Mouse (Mus musculus): ENCODE results near the gene Zbtb9.

The Zbtb9 gene

GRCm38 (mm10) chr17:26947231-26948100, 25.5 kb upstream of the Zbtb9 start:
- no peak for DNase-seq (ENCODE audit: low spot score)

- peak; percentile 66 for DNase-seq (ENCODE audit: low spot score)
Measured at GRCm38 (mm10) chr17:26948316-26949050, 24.5 kb upstream of the Zbtb9 start.

DNA sequence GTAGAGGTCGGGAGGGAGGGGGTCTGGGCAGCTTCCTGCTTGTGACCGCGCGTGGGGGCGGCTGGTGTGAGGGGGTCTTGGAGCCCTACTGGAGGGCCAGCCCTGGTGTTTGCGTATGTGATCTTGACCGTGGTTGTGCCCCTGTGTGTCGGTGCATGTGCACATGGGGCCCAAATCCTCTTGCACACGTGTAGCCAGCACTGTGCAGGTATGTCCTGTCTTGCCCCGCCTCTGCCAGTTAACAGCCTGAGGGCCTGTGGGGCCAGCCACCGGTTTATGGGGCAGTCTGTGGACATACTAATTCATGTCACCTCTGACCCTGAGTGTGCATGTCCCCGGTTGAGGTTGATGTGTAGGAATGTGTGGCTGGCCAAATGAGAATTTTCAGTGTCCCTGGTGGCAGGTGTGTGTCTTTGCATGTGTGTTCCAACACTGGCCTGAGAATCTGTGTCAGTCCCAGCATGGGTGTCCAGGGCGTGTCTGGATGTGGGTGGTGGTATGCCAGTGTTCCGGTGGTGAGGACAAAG, 23.9 kb upstream of the Zbtb9 start:
- DNase-seq (ENCODE audit: low spot score): no peak

- DNase-seq (ENCODE audit: low spot score): no peak
Measured at GRCm38 (mm10) chr17:26949866-26950265, 23.1 kb upstream of the Zbtb9 start.

- no peak for DNase-seq (ENCODE audit: low spot score)
Measured at GRCm38 (mm10) chr17:26950560-26951288, 22.2 kb upstream of the Zbtb9 start.

DNA sequence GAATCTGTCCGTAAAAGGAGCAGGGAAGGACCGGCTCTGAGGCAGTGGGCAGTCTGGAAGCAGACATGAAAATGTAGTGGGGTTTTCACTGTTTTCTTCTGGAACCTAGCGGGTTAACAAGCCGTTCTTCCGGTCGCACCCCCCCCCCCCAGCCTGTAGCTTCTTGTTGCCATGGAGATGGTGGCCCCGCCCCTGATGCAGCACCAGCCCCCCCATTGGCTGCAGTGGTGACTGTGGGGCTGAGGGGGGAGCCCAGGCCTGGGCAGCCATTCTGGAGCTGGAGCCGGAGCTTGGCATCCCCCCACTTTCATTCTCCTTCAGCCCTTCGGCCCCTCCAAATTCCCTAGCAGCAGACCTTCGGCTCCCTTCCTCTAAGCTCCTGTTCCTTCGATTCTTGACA, 21.6 kb upstream of the Zbtb9 start:
- peak; percentile 80 for DNase-seq (ENCODE audit: low spot score)

GRCm38 (mm10) chr17:26951952-26952877, 20.8 kb upstream of the Zbtb9 start:
- DNase-seq (ENCODE audit: low spot score): no peak

DNA sequence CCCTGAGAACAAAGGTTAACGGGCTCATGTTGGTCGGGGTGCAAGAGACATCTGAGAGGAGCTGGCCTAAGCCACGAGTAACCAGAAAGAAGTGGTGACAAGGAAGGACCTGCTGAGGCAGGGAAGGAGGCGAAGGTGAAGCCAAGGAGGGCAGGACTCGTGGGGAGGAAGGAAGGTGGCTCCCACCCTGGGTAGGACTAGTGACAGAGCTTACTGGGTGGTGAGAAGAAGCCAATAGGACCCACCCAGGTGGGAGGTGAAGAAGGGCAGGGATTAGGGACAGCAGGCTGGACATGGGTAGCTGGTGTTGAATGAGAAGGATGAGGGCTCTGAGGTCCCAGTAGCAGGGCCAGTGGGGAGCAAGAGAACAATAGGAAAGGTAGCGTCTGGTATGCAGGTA, 19.8 kb upstream of the Zbtb9 start:
- DNase-seq (ENCODE audit: low spot score): no peak

GRCm38 (mm10) chr17:26953726-26954125, 19.2 kb upstream of the Zbtb9 start:
- no peak for DNase-seq (ENCODE audit: low spot score)

DNA sequence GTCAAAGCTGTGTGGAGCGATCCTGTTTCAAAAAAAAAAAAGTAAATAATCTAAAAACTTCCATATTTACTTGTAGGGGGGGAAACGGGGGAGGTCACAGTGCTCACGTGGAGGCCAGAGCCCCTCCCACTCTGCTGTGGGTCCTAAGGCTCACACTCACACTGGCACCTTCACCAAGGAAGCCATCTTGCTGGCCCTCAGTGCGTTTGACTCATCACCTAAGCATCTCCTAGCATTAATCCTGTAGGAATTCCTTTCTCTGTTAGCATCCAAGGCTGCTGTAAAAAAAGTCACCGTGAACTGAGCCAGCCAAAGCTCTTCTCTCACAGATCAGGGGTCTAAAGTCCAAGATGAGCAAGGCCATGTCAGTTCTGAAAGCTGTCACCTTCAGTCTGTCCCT, 16.7 kb upstream of the Zbtb9 start:
- no peak for DNase-seq (ENCODE audit: low spot score)

GRCm38 (mm10) chr17:26956895-26957294, 16.1 kb upstream of the Zbtb9 start:
- DNase-seq (ENCODE audit: low spot score): no peak

GRCm38 (mm10) chr17:26957872-26958271, 15.1 kb upstream of the Zbtb9 start:
- no peak for DNase-seq (ENCODE audit: low spot score)

GRCm38 (mm10) chr17:26958880-26959279, 14.1 kb upstream of the Zbtb9 start:
- DNase-seq (ENCODE audit: low spot score): no peak

- no peak for DNase-seq (ENCODE audit: low spot score)
Measured at GRCm38 (mm10) chr17:26959815-26960214, 13.2 kb upstream of the Zbtb9 start.

GRCm38 (mm10) chr17:26961572-26962240, 11.3 kb upstream of the Zbtb9 start:
- DNase-seq (ENCODE audit: low spot score): no peak

DNA sequence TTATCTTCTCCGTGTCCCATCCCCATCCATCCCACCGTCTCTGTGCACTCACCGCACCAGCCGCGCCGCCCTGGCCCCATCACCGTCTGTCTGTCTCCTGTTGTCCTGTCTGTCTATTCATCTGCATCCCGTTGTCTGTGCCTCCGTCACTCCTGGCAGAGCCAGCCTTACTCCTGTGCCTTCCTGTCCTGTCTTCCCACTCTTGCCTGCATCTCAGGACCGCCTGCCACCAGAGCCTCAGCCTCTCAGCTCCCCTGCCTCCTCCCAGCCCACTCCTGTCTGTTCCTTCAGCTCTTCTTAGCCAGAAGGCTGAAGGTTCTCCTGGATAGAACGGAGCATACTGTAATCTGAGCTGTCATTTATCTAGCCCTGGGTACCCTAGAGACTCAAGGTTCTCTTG, 6.0 kb upstream of the Zbtb9 start:
- no peak for DNase-seq (ENCODE audit: low spot score)

DNA sequence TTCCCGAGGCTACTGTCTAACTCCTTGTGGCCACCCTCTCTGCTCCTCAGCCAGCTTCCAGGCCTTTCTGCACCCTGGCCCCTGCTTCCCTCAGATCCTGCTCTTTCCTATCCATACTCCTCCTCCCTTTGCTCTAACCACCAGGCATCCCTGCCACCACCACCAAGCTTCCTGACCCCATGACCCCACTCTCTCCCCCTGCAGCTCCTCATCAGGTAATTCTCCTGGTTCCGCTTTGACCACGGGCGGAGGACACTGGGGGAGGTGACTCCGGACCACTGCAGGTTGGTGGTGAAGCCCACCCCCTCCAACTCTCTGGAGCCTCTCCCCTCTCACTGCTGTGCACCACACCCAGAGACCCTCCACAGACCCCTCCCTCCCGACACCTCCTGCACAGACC, 5.5 kb upstream of the Zbtb9 start:
- DNase-seq (ENCODE audit: low spot score): no peak

GRCm38 (mm10) chr17:26968200-26968611, 4.8 kb upstream of the Zbtb9 start:
- DNase-seq (ENCODE audit: low spot score): no peak

GRCm38 (mm10) chr17:26969257-26969656, 3.7 kb upstream of the Zbtb9 start:
- no peak for DNase-seq (ENCODE audit: low spot score)

DNA sequence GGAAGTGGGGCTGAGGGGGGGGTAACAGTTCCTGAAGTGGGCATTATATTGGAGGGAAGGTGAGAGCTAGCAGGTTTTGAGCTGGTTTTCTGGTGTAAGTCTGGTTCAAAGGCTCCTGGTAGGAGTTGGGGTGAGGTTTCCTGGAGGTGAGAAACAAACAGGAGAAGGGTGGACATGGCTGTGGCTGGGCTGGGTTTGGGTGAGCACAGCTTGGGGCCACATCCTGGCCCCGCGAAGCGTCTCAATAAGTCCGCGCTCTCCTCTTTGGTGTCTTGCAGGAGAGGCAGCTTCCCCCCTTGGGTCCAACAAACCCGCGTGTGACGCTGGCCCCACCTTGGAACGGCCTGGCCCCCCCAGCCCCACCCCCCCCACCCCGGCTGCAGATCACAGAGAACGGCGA, 2.7 kb upstream of the Zbtb9 start:
- DNase-seq (ENCODE audit: low spot score): no peak

Measured in retina, embryonic 14.5 days (tissue).